Mouse (Mus musculus) small intestine, adult 2 months (tissue): ENCODE data around the gene Nrp1.

Experiments
- CTCF ChIP-seq: fragments of 200-500 bp; IDR thresholded peaks from 2 replicates; pipeline ENCODE4 v1.5.1; 2012; ENCODE audit warnings: low read depth, mild to moderate bottlenecking, control low read depth, inconsistent platforms, low read length, moderate library complexity, mixed read lengths; ENCODE audit not compliant: insufficient replicate concordance, insufficient read length; ENCODE audit errors: extremely low read depth
- POLR2A ChIP-seq: fragments of 200-500 bp; IDR thresholded peaks from 2 replicates; pipeline ENCODE4 v1.6.1; 2012; ENCODE audit warnings: low read depth, mild to moderate bottlenecking, control low read depth, inconsistent platforms, low read length, moderate library complexity

GRCm38 (mm10) chr8:128327281-128327680 lies 31.1 kb upstream of the Nrp1 start:
- TF ChIP-seq CTCF (no peak), POLR2A (no peak)
